Mouse (Mus musculus): ENCODE data around the gene Dcaf1.

DNA sequence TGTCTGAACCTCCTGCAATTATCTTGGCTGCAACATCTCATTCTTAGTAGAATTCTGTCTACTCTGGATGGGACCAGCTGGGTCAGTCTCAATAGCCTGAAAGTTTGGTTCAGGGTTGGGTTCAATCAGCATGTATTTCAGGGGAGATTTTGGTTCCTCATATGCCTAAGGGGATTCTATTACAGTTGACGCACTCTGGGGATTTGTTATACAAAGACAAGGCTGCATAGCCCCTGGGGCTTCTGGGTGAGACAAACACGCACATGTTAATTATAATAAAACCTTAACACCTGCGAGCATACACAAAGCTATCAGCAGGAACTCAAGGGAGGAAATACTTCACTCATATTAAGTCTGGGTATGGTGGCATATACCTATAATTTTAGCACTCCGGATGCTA, 15.2 kb upstream of the Dcaf1 start:
- TF ChIP-seq NELFE (IDR thresholded peaks at IDR 0.05; ENCODE audit: low read depth, low read length) (no peak), POLR2A (IDR thresholded peaks at IDR 0.05; ENCODE audit: control insufficient read depth in 1 of 2, insufficient read depth in 1 of 2, low read depth in 1 of 2, low read length in 2 of 2, poor library complexity in 1 of 2) (no peak), E2F4 (IDR thresholded peaks at IDR 0.05; ENCODE audit: borderline replicate concordance, low read depth, low read length) (no peak)

Data from MEL (cell line).